Mouse (Mus musculus): ENCODE measurements around the gene Pip5k1c. TPM values are rescaled to one million over a fixed set of nuclear protein-coding genes. Genes with fewer than 3 reads are reported as not detected.
A peak's percentile ranks its signal among the peaks of the same experiment; 100 is the strongest.

Gene Pip5k1c
- polyA plus RNA-seq, 1 experiment = 103 TPM

DNA sequence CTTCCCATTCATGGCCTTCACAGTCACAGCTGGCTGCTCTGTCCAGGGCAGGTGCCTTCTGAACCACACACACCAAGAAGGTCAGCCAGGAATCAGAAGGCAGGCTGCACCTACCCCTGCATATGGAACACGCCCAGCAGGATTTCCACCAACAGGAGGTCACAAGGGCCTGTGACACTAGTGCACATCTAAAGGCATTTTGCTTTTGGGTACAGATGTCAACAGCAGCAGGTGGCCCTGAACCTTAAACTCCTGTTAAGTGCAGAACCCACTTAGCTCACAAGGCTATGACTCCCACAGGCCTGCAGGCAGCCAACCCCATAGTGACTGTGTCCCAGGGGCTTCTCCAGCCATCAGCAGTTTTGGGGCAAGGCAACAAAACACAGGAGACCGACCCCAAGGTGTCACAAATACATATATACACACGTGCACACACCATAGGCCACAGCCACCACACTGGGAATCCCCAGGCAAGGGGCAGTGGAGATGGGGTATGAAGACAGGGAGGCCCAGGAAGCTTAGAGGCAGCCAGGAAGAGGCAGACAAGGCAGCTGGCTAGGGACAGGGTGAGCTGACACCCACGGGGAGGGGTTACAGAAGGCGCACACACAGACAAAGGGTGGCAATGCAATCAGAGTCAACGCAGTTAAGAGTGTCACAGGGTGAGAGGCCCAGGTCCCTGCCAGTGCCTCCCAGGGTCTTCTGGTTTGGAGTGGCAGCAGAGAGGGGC lies 73.9 kb downstream of the Pip5k1c start:
- Histone ChIP-seq H3K4me1 (ENCODE audit: control insufficient read depth, insufficient read depth, low read length) (0 out of 2 replicates have a peak, but pooled peaks cover 5% of the 10 kb centered on the region), H3K4me3 (replicated peaks; ENCODE audit: extremely low read depth, low read depth, low read length) (no peak overlapping the region)
- 64% methylated on average over 6 of the region's 6 CpGs for WGBS
- DNase-seq = no peak
- TF ChIP-seq POLR2A (IDR thresholded peaks at IDR 0.05; ENCODE audit: borderline replicate concordance, extremely low read depth, low read depth, low read length) = peak; percentile 21; the same call in 1 of the 2 replicates
- TF ChIP-seq CTCF (IDR thresholded peaks at IDR 0.05; ENCODE audit: insufficient read depth, low read length) = no peak

DNA sequence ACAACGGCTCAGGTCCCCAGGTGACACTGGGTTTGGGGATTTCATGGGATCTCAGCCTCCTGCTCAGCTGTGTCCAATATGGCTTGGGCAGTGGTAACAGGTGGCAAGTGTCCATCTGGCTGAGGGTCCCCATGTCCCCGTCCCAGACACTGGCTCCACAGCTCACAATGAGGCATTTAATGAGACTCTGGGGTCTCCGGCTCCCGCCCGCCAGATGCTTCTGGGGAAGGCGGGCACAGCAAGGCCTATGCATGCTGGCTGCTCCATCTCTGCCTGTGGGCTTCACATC lies 74.4 kb downstream of the Pip5k1c start:
- 0 out of 2 replicates have a peak, but pooled peaks cover 5% of the 10 kb centered on the region for H3K4me1 ChIP-seq (ENCODE audit: control insufficient read depth, insufficient read depth, low read length)
- 92% methylated on average over 6 of the region's 6 CpGs for WGBS
- H3K4me3 ChIP-seq (replicated peaks; ENCODE audit: extremely low read depth, low read depth, low read length) = no peak overlapping the region
- no peak for DNase-seq
- TF ChIP-seq POLR2A (IDR thresholded peaks at IDR 0.05; ENCODE audit: borderline replicate concordance, extremely low read depth, low read depth, low read length) = no peak
- TF ChIP-seq CTCF (IDR thresholded peaks at IDR 0.05; ENCODE audit: insufficient read depth, low read length) = no peak

Other genes starting within 250 kb of the Pip5k1c start
- 182 and 183 TPM in 2 replicates for gene Sgta, start 232.8 kb upstream of the Pip5k1c start, polyA plus RNA-seq (2012; rRNA removed)
- gene Thop1, start 222.9 kb upstream of the Pip5k1c start, polyA plus RNA-seq (2012; rRNA removed) = 31.7 and 59.6 TPM in 2 replicates
- gene Creb3l3, start 194.1 kb upstream of the Pip5k1c start, polyA plus RNA-seq (2012; rRNA removed) = 0.15 and 0.47 TPM in 2 replicates
- 147 and 176 TPM in 2 replicates for gene Map2k2, start 187.0 kb upstream of the Pip5k1c start, polyA plus RNA-seq (2012; rRNA removed)
- 66.7 and 83.6 TPM in 2 replicates for gene Zbtb7a, start 157.7 kb upstream of the Pip5k1c start, polyA plus RNA-seq (2012; rRNA removed)
- 33.0 and 40.0 TPM in 2 replicates for gene Pias4, start 125.0 kb upstream of the Pip5k1c start, polyA plus RNA-seq (2012; rRNA removed)
- gene Eef2, start 116.3 kb upstream of the Pip5k1c start, polyA plus RNA-seq (2012; rRNA removed) = 1,377 and 1,420 TPM in 2 replicates
- 70.4 and 73.5 TPM in 2 replicates for gene Dapk3, start 110.0 kb upstream of the Pip5k1c start, polyA plus RNA-seq (2012; rRNA removed)
- not detected in 2 replicates for gene 4930442H23Rik, start 109.1 kb upstream of the Pip5k1c start, polyA plus RNA-seq (2012; rRNA removed)
- 0.28 and 0.59 TPM in 2 replicates for gene Nmrk2, start 90.9 kb upstream of the Pip5k1c start, polyA plus RNA-seq (2012; rRNA removed)
- 0.08 and 0.20 TPM in 2 replicates for gene Atcay, start 62.1 kb upstream of the Pip5k1c start, polyA plus RNA-seq (2012; rRNA removed)
- gene Zfr2, start 59.8 kb upstream of the Pip5k1c start, polyA plus RNA-seq (2012; rRNA removed) = 8.9 and 10.0 TPM in 2 replicates
- 2.7 and 3.3 TPM in 2 replicates for gene Matk, start 40.0 kb upstream of the Pip5k1c start, polyA plus RNA-seq (2012; rRNA removed)
- 60.1 and 87.9 TPM in 2 replicates for gene Mrpl54, start 26.0 kb upstream of the Pip5k1c start, polyA plus RNA-seq (2012; rRNA removed)
- 86.4 and 104 TPM in 2 replicates for gene Apba3, start 26.0 kb upstream of the Pip5k1c start, polyA plus RNA-seq (2012; rRNA removed)
- gene Tjp3, start 1.4 kb upstream of the Pip5k1c start, polyA plus RNA-seq (2012; rRNA removed) = 27.6 and 27.7 TPM in 2 replicates
- gene Cactin, start 28.1 kb downstream of the Pip5k1c start, polyA plus RNA-seq (2012; rRNA removed) = 30.5 and 36.7 TPM in 2 replicates
- gene Tbxa2r, start 35.8 kb downstream of the Pip5k1c start, polyA plus RNA-seq (2012; rRNA removed) = 39.9 and 44.0 TPM in 2 replicates
- 10.3 and 11.2 TPM in 2 replicates for gene Gipc3, start 50.3 kb downstream of the Pip5k1c start, polyA plus RNA-seq (2012; rRNA removed)
- 106 and 134 TPM in 2 replicates for gene Hmg20b, start 57.5 kb downstream of the Pip5k1c start, polyA plus RNA-seq (2012; rRNA removed)
- gene Mfsd12, start 64.5 kb downstream of the Pip5k1c start, polyA plus RNA-seq (2012; rRNA removed) = 33.3 and 39.9 TPM in 2 replicates
- 21.9 and 25.8 TPM in 2 replicates for gene 4930404N11Rik, start 72.9 kb downstream of the Pip5k1c start, polyA plus RNA-seq (2012; rRNA removed)
- 59.3 and 61.8 TPM in 2 replicates for gene Fzr1, start 85.6 kb downstream of the Pip5k1c start, polyA plus RNA-seq (2012; rRNA removed)
- 79.2 and 83.4 TPM in 2 replicates for gene Dohh, start 91.5 kb downstream of the Pip5k1c start, polyA plus RNA-seq (2012; rRNA removed)
- 3.7 and 6.3 TPM in 2 replicates for gene Gm48551, start 91.5 kb downstream of the Pip5k1c start, polyA plus RNA-seq (2012; rRNA removed)
- 3.6 and 5.9 TPM in 2 replicates for gene Gm48552, start 96.0 kb downstream of the Pip5k1c start, polyA plus RNA-seq (2012; rRNA removed)
- gene Smim24, start 100.1 kb downstream of the Pip5k1c start, polyA plus RNA-seq (2012; rRNA removed) = 8.8 and 10.1 TPM in 2 replicates
- 89.6 and 103 TPM in 2 replicates for gene Nfic, start 162.7 kb downstream of the Pip5k1c start, polyA plus RNA-seq (2012; rRNA removed)
- gene Celf5, start 189.7 kb downstream of the Pip5k1c start, polyA plus RNA-seq (2012; rRNA removed) = 0.92 and 1.1 TPM in 2 replicates
- gene Ncln, start 203.4 kb downstream of the Pip5k1c start, polyA plus RNA-seq (2012; rRNA removed) = 197 and 203 TPM in 2 replicates
- gene S1pr4, start 207.2 kb downstream of the Pip5k1c start, polyA plus RNA-seq (2012; rRNA removed) = 40.3 and 47.5 TPM in 2 replicates
- gene Gna15, start 231.3 kb downstream of the Pip5k1c start, polyA plus RNA-seq (2012; rRNA removed) = 8.5 and 9.5 TPM in 2 replicates

All from lung, adult 2 months (tissue).